Mouse (Mus musculus) heart, adult 2 months (tissue): ENCODE data around the gene 6820408C15Rik. TPM values are rescaled to one million over a fixed set of nuclear protein-coding genes. Genes with fewer than 3 reads are reported as not detected.
A peak's percentile ranks its signal among the peaks of the same experiment; 100 is the strongest.

ENCODE experiments used
- DNase-seq, 2 experiments: peaks; one replicate each; pipeline ENCODE4 v3.0.0; 2021
- H3K27ac ChIP-seq: fragments of 200-600 bp; 2 replicates; pipeline ENCODE4 v1.8.1; 2022
- H3K27me3 ChIP-seq: fragments of 200-500 bp; 2 replicates; pipeline ENCODE4 v1.6.1; 2012; ENCODE audit warnings: mild to moderate bottlenecking, low read length, inconsistent platforms, mixed read lengths; ENCODE audit not compliant: control insufficient read depth, insufficient read depth
- H3K36me3 ChIP-seq: fragments of 200-500 bp; 2 replicates; pipeline ENCODE4 v1.6.1; 2012; ENCODE audit warnings: low read length, inconsistent platforms; ENCODE audit not compliant: control insufficient read depth, insufficient read depth
- H3K4me1 ChIP-seq: fragments of 200-500 bp; 2 replicates; pipeline ENCODE4 v1.6.1; 2011; ENCODE audit warnings: low read length; ENCODE audit not compliant: control insufficient read depth, insufficient read depth
- H3K4me3 ChIP-seq: fragments of 200-600 bp; 2 replicates; pipeline ENCODE4 v1.8.1; 2022
- H3K79me2 ChIP-seq: fragments of 200-500 bp; replicated peaks from 2 replicates; pipeline ENCODE4 v1.6.1; 2012; ENCODE audit warnings: mild to moderate bottlenecking, inconsistent platforms, low read length, moderate library complexity, mixed read lengths; ENCODE audit not compliant: control insufficient read depth, insufficient read depth
- H3K9ac ChIP-seq: fragments of 200-500 bp; 2 replicates; pipeline ENCODE4 v1.6.1; 2012; ENCODE audit warnings: low read depth, mild to moderate bottlenecking, control low read depth, inconsistent platforms, low read length, mixed read lengths
- CTCF ChIP-seq: fragments of 200-600 bp; IDR thresholded peaks from 2 replicates; pipeline ENCODE4 v1.8.1; 2022; ENCODE audit warnings: antibody characterized with exemption, mild to moderate bottlenecking, moderate library complexity
- EP300 ChIP-seq: fragments of 200-500 bp; IDR thresholded peaks from 2 replicates; pipeline ENCODE4 v1.6.1; 2011; ENCODE audit warnings: low read depth, low read length, control low read depth; ENCODE audit not compliant: insufficient read depth
- POLR2A ChIP-seq: fragments of 200-500 bp; IDR thresholded peaks from 2 replicates; pipeline ENCODE4 v1.6.1; 2011; ENCODE audit warnings: mild to moderate bottlenecking, low read depth, low read length, control low read depth; ENCODE audit not compliant: insufficient read depth
- WGBS: fragments of 180-500 bp; shearing (Covaris S2); methylation state at CpG from one replicate; pipeline ENCODE4 v1.1.7; 2018; 5-methylcytosine and 5-hydroxymethylcytosine counted together
- intact Hi-C: fragments of 180-260 bp; cut with DNase I; formaldehyde crosslinking; loops from one replicate; pipeline ENCODE4 v1.15.1; 2025
- polyA plus RNA-seq: library from polyadenylated mRNA; depleted of rRNA; stranded (reverse); fragments of >200 nt; gene quantifications from 2 replicates; pipeline ENCODE4 v1.2.3, GENCODE M21; 2012
- total RNA-seq, 2 experiments: library from RNA; stranded (reverse); gene quantifications; 2 replicates each; pipeline ENCODE4 v1.2.3; 2021

The 6820408C15Rik gene
- total and polyA plus RNA-seq, 3 experiments, result 1.5 to 2.5 (median 2.4) TPM

DNA sequence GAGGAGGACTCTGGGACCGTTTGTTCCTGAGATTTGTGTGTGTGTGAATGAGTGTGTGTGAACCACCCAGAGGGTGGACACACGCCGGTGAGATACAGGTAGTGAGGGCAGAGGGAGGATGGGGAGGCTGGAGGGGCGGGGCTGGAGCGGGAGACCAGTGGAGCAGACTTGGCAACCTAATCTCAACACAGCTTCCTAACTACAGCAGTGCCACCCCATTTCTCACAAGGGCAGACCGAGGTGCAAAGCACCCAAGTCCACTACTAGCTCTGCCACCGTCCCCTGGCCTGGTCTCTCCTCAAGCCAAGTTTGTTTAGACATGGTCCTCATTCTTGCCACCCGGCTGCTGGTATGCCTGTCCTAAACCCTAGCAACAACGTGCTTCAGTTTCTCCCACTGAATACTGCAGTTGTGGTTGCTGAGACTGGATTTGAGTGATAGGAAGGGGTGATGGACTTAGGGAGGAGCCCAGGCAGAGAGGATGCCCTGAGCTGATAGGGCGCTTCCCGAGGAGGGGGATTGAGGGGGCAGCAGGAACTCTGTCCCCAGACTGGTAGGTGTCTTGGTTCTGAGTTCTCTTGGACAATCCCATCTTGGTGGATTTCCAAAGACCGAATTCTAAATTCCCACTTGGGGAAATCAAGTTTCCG is 20.0 kb upstream of the 6820408C15Rik start:
- H3K36me3 ChIP-seq, result no peaks in the 10 kb centered on the region
- H3K79me2 ChIP-seq, result no peaks in the 10 kb centered on the region
- no peak overlapping the region for H3K9ac ChIP-seq
- TF ChIP-seq CTCF (no peak), EP300 (no peak), POLR2A (no peak)
- no peaks in the 10 kb centered on the region for H3K27me3 ChIP-seq
- 34% methylated on average over 13 of the region's 13 CpGs for whole genome bisulfite sequencing
- intact Hi-C loops, result no loop called here
- H3K4me3 ChIP-seq, result no peak overlapping the region
- peak overlapping the region; percentile 40 for H3K27ac ChIP-seq
- peaks cover 5% of the 10 kb centered on the region for H3K4me1 ChIP-seq
- no peak for DNase-seq

DNA sequence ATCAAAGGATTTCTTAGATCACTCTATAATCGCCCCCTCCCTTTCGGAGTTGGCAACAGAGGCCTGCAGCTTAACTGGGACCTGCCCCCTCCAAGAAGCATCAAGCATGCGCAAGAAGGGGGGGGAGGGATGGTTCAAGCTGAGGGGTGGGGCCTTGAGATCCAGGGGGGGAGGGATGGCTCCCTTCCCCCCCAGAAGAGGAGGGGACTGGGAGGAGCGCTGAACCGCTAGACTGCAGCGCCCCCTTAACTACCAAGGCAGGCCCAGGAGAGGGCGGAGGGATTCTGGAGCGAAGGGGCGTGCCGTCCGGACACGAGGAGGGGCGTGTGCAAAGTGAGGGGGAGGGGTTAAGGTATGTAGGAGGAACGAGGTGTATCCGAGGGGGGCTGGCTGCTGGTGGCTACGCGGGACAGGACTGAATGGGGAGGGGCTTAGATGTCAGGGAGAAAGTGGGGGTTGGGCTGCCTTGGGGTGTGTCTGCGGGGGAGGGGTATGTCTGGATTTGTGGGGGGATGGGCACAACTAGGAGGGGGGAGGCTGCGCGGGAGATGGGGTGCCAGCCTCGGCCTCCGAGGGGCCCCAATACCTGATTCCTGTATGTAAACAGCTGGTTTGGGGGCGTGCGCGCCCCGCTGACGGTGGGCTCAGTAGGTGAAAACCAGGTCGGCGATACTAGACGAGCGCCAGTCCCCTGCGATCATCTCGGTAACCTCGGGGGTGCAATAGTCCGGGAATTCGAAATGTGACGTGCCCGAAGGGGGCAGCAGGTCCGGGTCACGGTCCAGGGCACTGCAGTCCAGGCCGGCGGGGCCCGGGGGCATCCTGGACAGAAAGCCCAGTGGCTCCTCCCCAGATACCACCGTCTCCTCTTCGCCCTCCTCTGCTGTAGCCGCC is 19.0 kb upstream of the 6820408C15Rik start:
- peak overlapping the region; percentile 60 for H3K27ac ChIP-seq
- TF ChIP-seq POLR2A, result no peak
- TF ChIP-seq CTCF, result peak; percentile 50
- H3K36me3 ChIP-seq, result no peaks in the 10 kb centered on the region
- H3K79me2 ChIP-seq, result no peaks in the 10 kb centered on the region
- intact Hi-C loops, result loop anchor here (2.0 kb wide), 1 partner anchor 18 kb away; the partner anchor contains the start of genes 6820408C15Rik and Zcchc3
- peak; percentile 80 to 83 for DNase-seq
- H3K27me3 ChIP-seq, result no peaks in the 10 kb centered on the region
- peaks cover 5% of the 10 kb centered on the region for H3K4me1 ChIP-seq
- WGBS, result 1% methylated on average over 46 of the region's 46 CpGs
- peak overlapping the region; percentile 49 for H3K4me3 ChIP-seq
- H3K9ac ChIP-seq, result peak overlapping the region; percentile 63

DNA sequence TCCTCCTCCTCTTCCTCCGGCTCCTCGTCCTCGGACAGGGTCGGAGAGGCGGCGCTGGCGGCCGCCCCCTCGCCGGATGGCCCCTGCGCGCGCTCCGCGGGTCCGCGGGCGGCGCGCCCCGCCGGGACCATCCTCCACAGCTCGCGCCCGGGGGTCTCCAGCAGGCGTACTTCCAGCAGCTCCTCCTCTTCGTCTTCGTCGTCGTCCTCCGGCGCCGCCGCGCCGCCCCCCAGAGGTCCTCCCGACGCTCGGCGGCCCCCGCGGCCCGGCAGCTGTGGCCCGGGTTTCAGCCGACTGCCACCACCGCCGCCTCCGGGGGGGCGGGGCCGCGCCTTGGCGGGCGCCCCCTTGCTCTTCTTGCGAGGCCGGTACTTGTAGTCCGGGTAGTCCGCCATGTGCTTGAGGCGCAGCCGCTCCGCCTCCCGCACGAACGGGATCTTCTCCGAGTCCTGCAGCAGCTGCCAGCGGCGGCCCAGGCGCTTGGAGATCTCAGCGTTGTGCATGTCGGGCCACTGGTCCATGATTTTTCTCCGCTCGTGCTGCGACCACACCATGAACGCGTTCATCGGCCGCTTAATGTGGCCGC is 18.3 kb upstream of the 6820408C15Rik start:
- intact Hi-C loops, result loop anchor here (2.0 kb wide), 1 partner anchor 18 kb away; the partner anchor contains the start of genes 6820408C15Rik and Zcchc3
- DNase-seq, result peak; percentile 81 to 86
- Histone ChIP-seq H3K4me1 (peaks cover 5% of the 10 kb centered on the region), H3K4me3 (peak overlapping the region; percentile 49), H3K9ac (peak overlapping the region; percentile 63), H3K27ac (peak overlapping the region; percentile 60), H3K36me3 (no peaks in the 10 kb centered on the region), H3K27me3 (no peaks in the 10 kb centered on the region), H3K79me2 (no peaks in the 10 kb centered on the region)
- TF ChIP-seq EP300, result no peak
- TF ChIP-seq CTCF, result no peak
- TF ChIP-seq POLR2A, result 0 out of 2 replicates have a peak, but pooled peaks have one; percentile 30
- WGBS, result under 1% methylated on average over 72 of the region's 77 CpGs

DNA sequence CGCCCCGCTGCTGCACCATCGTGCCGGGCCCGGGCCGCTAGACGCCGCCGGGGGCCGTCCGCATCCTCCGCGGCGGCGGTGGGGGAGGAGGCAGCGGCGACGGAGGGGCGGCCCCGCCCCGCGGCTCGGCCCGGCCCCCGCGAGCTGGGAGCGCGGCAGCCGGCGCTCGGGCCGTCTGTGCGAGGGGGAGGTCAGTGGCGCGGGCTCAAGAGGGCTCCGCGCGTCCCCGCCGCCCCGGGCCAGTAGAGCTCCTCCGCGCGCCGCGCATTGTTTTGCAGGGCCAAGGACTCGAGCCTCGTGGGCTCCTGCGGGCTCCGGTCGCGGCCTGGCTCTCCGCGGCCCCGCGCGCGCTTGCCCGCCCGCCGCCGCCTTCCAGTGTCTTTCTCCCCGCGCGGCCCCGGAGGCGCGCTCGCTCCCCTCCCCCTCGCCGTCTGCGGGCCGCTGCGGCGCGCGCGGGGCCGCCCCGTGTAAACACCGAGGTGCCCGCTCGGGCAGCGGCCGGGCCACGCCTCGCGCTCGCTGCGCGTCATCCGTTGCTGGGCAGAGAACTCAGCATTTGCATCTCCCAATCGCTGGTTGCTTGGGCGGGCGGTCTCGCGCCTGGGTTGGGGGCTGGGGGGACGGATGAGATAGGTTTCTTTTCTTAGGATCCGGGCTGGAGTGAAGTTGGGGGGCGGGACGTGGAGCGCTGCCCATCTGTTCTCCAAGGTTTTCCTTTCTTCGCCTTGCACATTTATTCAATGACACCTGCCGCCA is 17.5 kb upstream of the 6820408C15Rik start, which contains the start of gene Sox12:
TSS of gene Sox12 (minus strand) at position 384 of the 756 bp plus-strand sequence.
- intact Hi-C loops, result loop anchor here (2.0 kb wide), 1 partner anchor 17 kb away; the partner anchor contains the start of genes 6820408C15Rik and Zcchc3
- WGBS, result 3% methylated on average over 91 of the region's 104 CpGs

DNA sequence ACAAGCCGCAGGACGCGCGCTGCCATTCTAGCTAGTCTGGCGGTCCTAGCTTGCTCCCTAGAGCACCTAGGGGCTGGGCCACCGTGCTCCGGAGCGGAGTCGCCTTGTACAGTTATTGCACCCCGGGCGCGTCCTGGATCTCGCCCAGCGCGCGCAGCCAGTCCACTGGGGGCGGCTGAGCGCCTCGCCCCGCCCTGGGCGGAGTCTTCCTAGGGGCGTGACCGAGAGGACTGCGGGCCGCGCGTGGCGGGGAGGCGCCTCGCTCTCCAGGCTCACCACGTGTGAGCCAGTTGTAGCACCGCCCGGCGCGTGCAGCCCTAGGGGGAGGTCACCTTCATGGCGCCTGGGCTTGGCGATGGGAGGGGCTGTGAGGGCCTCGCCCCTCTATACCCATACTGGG is 16.7 kb upstream of the 6820408C15Rik start:
- peak; percentile 96 to 97 for DNase-seq
- no peaks in the 10 kb centered on the region for H3K79me2 ChIP-seq
- TF ChIP-seq CTCF (peak; percentile 40), POLR2A (0 out of 2 replicates have a peak, but pooled peaks have one; percentile 40), EP300 (0 out of 2 replicates have a peak, but pooled peaks have one; percentile 8)
- intact Hi-C loops, result no loop called here
- no peaks in the 10 kb centered on the region for H3K27me3 ChIP-seq
- peak overlapping the region; percentile 75 for H3K27ac ChIP-seq
- peaks cover 5% of the 10 kb centered on the region for H3K4me1 ChIP-seq
- peak overlapping the region; percentile 71 for H3K9ac ChIP-seq
- H3K36me3 ChIP-seq, result no peaks in the 10 kb centered on the region
- 0% methylated on average over 38 of the region's 38 CpGs for WGBS
- peak overlapping the region; percentile 70 for H3K4me3 ChIP-seq

More for the DNA sequence above, 17.5 kb upstream of the 6820408C15Rik start, which contains the start of gene Sox12:
- DNase-seq, result peak; percentile 94 to 97
- peaks cover 5% of the 10 kb centered on the region for H3K4me1 ChIP-seq
- H3K4me3 ChIP-seq, result peak within 1 kb of the TSS; percentile 70
- no peaks in the 10 kb centered on the region for H3K79me2 ChIP-seq
- no peaks in the 10 kb centered on the region for H3K27me3 ChIP-seq
- no peaks in the 10 kb centered on the region for H3K36me3 ChIP-seq
- peak within 1 kb of the TSS; percentile 86 for H3K27ac ChIP-seq
- peak within 1 kb of the TSS; percentile 71 for H3K9ac ChIP-seq
- TF ChIP-seq POLR2A, result no peak
- TF ChIP-seq EP300, result no peak
- TF ChIP-seq CTCF, result no peak
